Mouse (Mus musculus): Measurements from ENCODE around the gene Ndufaf2. TPM values are rescaled to one million over a fixed set of nuclear protein-coding genes. Genes with fewer than 3 reads are reported as not detected.

Gene Ndufaf2
- polyA plus RNA-seq, 1 experiment from 2014 or later, result 44.7 TPM

- H3K4me1 ChIP-seq (replicated peaks), result no peaks in the 10 kb centered on the region
- H3K27me3 ChIP-seq, result no peaks in the 10 kb centered on the region
- ATAC-seq (ENCODE audit: low read depth) (no peak), DNase-seq (no peak)
- H3K4me3 ChIP-seq (replicated peaks), result no peak overlapping the region
- H3K9me3 ChIP-seq (replicated peaks), result no peaks in the 10 kb centered on the region
- H3K27ac ChIP-seq, result no peak overlapping the region
- H3K4me2 ChIP-seq, result no peak overlapping the region
- no peak overlapping the region for H3K9ac ChIP-seq
- H3K36me3 ChIP-seq, result peaks cover 47% of the 10 kb centered on the region
- 79% methylated on average over 8 of the region's 8 CpGs for WGBS (ENCODE audit: insufficient replicate concordance)
These were observed 12.1 kb upstream of the Ndufaf2 start for GRCm38 (mm10) chr13:108170511-108170910.

- Histone ChIP-seq H3K9ac (no peak overlapping the region), H3K4me3 (replicated peaks) (no peak overlapping the region), H3K36me3 (peaks cover 47% of the 10 kb centered on the region), H3K27me3 (no peaks in the 10 kb centered on the region), H3K4me1 (replicated peaks) (no peaks in the 10 kb centered on the region), H3K4me2 (no peak overlapping the region), H3K27ac (no peak overlapping the region), H3K9me3 (replicated peaks) (no peaks in the 10 kb centered on the region)
- DNase-seq (no peak), ATAC-seq (ENCODE audit: low read depth) (no peak)
- 78% methylated on average over 1 of the region's 1 CpGs for WGBS (ENCODE audit: insufficient replicate concordance)
These were observed 11.6 kb upstream of the Ndufaf2 start for GRCm38 (mm10) chr13:108170002-108170401.

- WGBS (ENCODE audit: insufficient replicate concordance), result 85% methylated on average over 3 of the region's 3 CpGs
- no peaks in the 10 kb centered on the region for H3K9me3 ChIP-seq (replicated peaks)
- H3K27me3 ChIP-seq, result no peaks in the 10 kb centered on the region
- peaks cover 23% of the 10 kb centered on the region for H3K36me3 ChIP-seq
- H3K4me1 ChIP-seq (replicated peaks), result peaks cover 3% of the 10 kb centered on the region
- no peak overlapping the region for H3K9ac ChIP-seq
- no peak overlapping the region for H3K27ac ChIP-seq
- no peak overlapping the region for H3K4me3 ChIP-seq (replicated peaks)
- no peak for ATAC-seq (ENCODE audit: low read depth)
- DNase-seq, result no peak
- H3K4me2 ChIP-seq, result no peak overlapping the region
These were observed 6.2 kb upstream of the Ndufaf2 start for GRCm38 (mm10) chr13:108164621-108165020.

- Histone ChIP-seq H3K9ac (no peak overlapping the region), H3K4me2 (no peak overlapping the region), H3K36me3 (peaks cover 19% of the 10 kb centered on the region), H3K4me3 (replicated peaks) (no peak overlapping the region), H3K4me1 (replicated peaks) (peaks cover 5% of the 10 kb centered on the region), H3K27me3 (no peaks in the 10 kb centered on the region), H3K9me3 (replicated peaks) (no peaks in the 10 kb centered on the region), H3K27ac (no peak overlapping the region)
- 91% methylated on average over 9 of the region's 9 CpGs for WGBS (ENCODE audit: insufficient replicate concordance)
- no peak for ATAC-seq (ENCODE audit: low read depth)
- DNase-seq, result no peak
These were observed 5.5 kb upstream of the Ndufaf2 start for GRCm38 (mm10) chr13:108163912-108164311.

GRCm38 (mm10) chr13:108159963-108160362 is 1.5 kb upstream of the Ndufaf2 start:
- no peaks in the 10 kb centered on the region for H3K27me3 ChIP-seq
- H3K4me3 ChIP-seq (replicated peaks), result peak overlapping the region; percentile 82
- H3K4me2 ChIP-seq, result peak overlapping the region; percentile 78
- H3K27ac ChIP-seq, result no peak overlapping the region
- ATAC-seq (ENCODE audit: low read depth), result no peak
- no peaks in the 10 kb centered on the region for H3K9me3 ChIP-seq (replicated peaks)
- H3K36me3 ChIP-seq, result peaks cover 16% of the 10 kb centered on the region
- 53% methylated on average over 7 of the region's 7 CpGs for WGBS (ENCODE audit: insufficient replicate concordance)
- DNase-seq, result no peak
- peaks cover 16% of the 10 kb centered on the region for H3K4me1 ChIP-seq (replicated peaks)
- peak overlapping the region; percentile 41; the same call in 1 of the 2 replicates for H3K9ac ChIP-seq

- Histone ChIP-seq H3K9ac (peak overlapping the region; percentile 73), H3K9me3 (replicated peaks) (no peaks in the 10 kb centered on the region), H3K27ac (no peak overlapping the region), H3K4me3 (replicated peaks) (peak overlapping the region; percentile 82), H3K36me3 (peaks cover 16% of the 10 kb centered on the region), H3K4me2 (peak overlapping the region; percentile 78), H3K4me1 (replicated peaks) (peaks cover 16% of the 10 kb centered on the region), H3K27me3 (no peaks in the 10 kb centered on the region)
- DNase-seq (no peak), ATAC-seq (ENCODE audit: low read depth) (no peak)
- 3% methylated on average over 8 of the region's 8 CpGs for WGBS (ENCODE audit: insufficient replicate concordance)
These were observed 785 bp upstream of the Ndufaf2 start for GRCm38 (mm10) chr13:108159241-108159575.

- H3K27ac ChIP-seq, result no peak overlapping the region
These were observed 525 bp downstream of the Ndufaf2 start for GRCm38 (mm10) chr13:108157732-108158464.

GRCm38 (mm10) chr13:108157156-108157555 is 1.3 kb downstream of the Ndufaf2 start:
- no peak for ATAC-seq (ENCODE audit: low read depth)
- 57% methylated on average over 2 of the region's 2 CpGs for WGBS (ENCODE audit: insufficient replicate concordance)
- Histone ChIP-seq H3K27me3 (no peaks in the 10 kb centered on the region), H3K4me3 (replicated peaks) (no peak overlapping the region), H3K4me1 (replicated peaks) (peaks cover 16% of the 10 kb centered on the region), H3K27ac (no peak overlapping the region), H3K36me3 (peaks cover 11% of the 10 kb centered on the region), H3K4me2 (peak overlapping the region; percentile 78; the same call in 1 of the 2 replicates), H3K9me3 (replicated peaks) (no peaks in the 10 kb centered on the region), H3K9ac (no peak overlapping the region)
- no peak for DNase-seq

More at GRCm38 (mm10) chr13:108157732-108158464, 525 bp downstream of the Ndufaf2 start:
- WGBS (ENCODE audit: insufficient replicate concordance), result 3% methylated on average over 39 of the region's 42 CpGs
- H3K27me3 ChIP-seq, result no peaks in the 10 kb centered on the region
- peak; percentile 74 for ATAC-seq (ENCODE audit: low read depth)
- H3K4me1 ChIP-seq (replicated peaks), result peaks cover 16% of the 10 kb centered on the region
- peak overlapping the region; percentile 73 for H3K9ac ChIP-seq
- H3K9me3 ChIP-seq (replicated peaks), result no peaks in the 10 kb centered on the region
- H3K36me3 ChIP-seq, result peaks cover 13% of the 10 kb centered on the region
- H3K4me2 ChIP-seq, result peak overlapping the region; percentile 78
- DNase-seq, result no peak
- peak overlapping the region; percentile 82 for H3K4me3 ChIP-seq (replicated peaks)

GRCm38 (mm10) chr13:108152650-108153372 is 5.6 kb downstream of the Ndufaf2 start:
- no peaks in the 10 kb centered on the region for H3K9me3 ChIP-seq (replicated peaks)
- H3K4me2 ChIP-seq, result no peak overlapping the region
- peaks cover 8% of the 10 kb centered on the region for H3K4me1 ChIP-seq (replicated peaks)
- H3K27me3 ChIP-seq, result no peaks in the 10 kb centered on the region
- ATAC-seq (ENCODE audit: low read depth) (no peak), DNase-seq (peak; percentile 33)
- WGBS (ENCODE audit: insufficient replicate concordance), result 61% methylated on average over 8 of the region's 8 CpGs
- H3K9ac ChIP-seq, result no peak overlapping the region
- H3K36me3 ChIP-seq, result no peaks in the 10 kb centered on the region
- H3K4me3 ChIP-seq (replicated peaks), result no peak overlapping the region
- H3K27ac ChIP-seq, result no peak overlapping the region

- Histone ChIP-seq H3K4me2 (no peak overlapping the region), H3K36me3 (no peaks in the 10 kb centered on the region), H3K9me3 (replicated peaks) (no peaks in the 10 kb centered on the region), H3K9ac (no peak overlapping the region), H3K27me3 (no peaks in the 10 kb centered on the region), H3K4me3 (replicated peaks) (no peak overlapping the region), H3K4me1 (replicated peaks) (no peaks in the 10 kb centered on the region), H3K27ac (no peak overlapping the region)
- no peak for ATAC-seq (ENCODE audit: low read depth)
- DNase-seq, result no peak
These were observed 6.6 kb downstream of the Ndufaf2 start for GRCm38 (mm10) chr13:108151782-108152181.

- Histone ChIP-seq H3K36me3 (no peaks in the 10 kb centered on the region), H3K4me1 (replicated peaks) (no peaks in the 10 kb centered on the region), H3K27me3 (no peaks in the 10 kb centered on the region), H3K27ac (no peak overlapping the region), H3K9ac (no peak overlapping the region), H3K4me3 (replicated peaks) (no peak overlapping the region), H3K4me2 (no peak overlapping the region), H3K9me3 (replicated peaks) (no peaks in the 10 kb centered on the region)
- ATAC-seq (ENCODE audit: low read depth) (no peak), DNase-seq (no peak)
- 79% methylated on average over 8 of the region's 8 CpGs for WGBS (ENCODE audit: insufficient replicate concordance)
These were observed 14.3 kb downstream of the Ndufaf2 start for GRCm38 (mm10) chr13:108144086-108144485.
